Mouse (Mus musculus): ENCODE results near the gene Mdm4.

Gene Mdm4

GRCm38 (mm10) chr1:132964691-132965090 is 65.7 kb downstream of the Mdm4 start:
- in situ Hi-C loops (cut with MboI, MseI) = loop anchor here (5.0 to 25.0 kb wide), 3 partner anchors 207 to 998 kb away; no protein-coding TSS in a partner anchor

- in situ Hi-C loops (cut with MboI, MseI) = loop anchor here (5.0 to 25.0 kb wide), 3 partner anchors 207 to 998 kb away; no protein-coding TSS in a partner anchor
Observed at GRCm38 (mm10) chr1:132964106-132964505, 66.3 kb downstream of the Mdm4 start.

- in situ Hi-C loops (cut with MboI, MseI) = loop anchor here (5.0 to 25.0 kb wide), 3 partner anchors 204 to 1001 kb away; no protein-coding TSS in a partner anchor
Observed at GRCm38 (mm10) chr1:132961751-132962150, 68.6 kb downstream of the Mdm4 start.

GRCm38 (mm10) chr1:132956809-132957208 is 73.6 kb downstream of the Mdm4 start:
- in situ Hi-C loops (cut with MboI, MseI) = loop anchor here in 1 of 2 experiments (10.0 to 25.0 kb wide), 2 partner anchors 328 to 1005 kb away; no protein-coding TSS in a partner anchor

GRCm38 (mm10) chr1:132947811-132948210 is 82.5 kb downstream of the Mdm4 start:
- in situ Hi-C loops (cut with MboI, MseI) = no loop called here

GRCm38 (mm10) chr1:132945826-132946225 is 84.5 kb downstream of the Mdm4 start:
- in situ Hi-C loops (cut with MboI, MseI) = no loop called here

- in situ Hi-C loops (cut with MboI, MseI) = no loop called here
Observed at GRCm38 (mm10) chr1:132938975-132939374, 91.4 kb downstream of the Mdm4 start.

GRCm38 (mm10) chr1:132937296-132938030 is 92.9 kb downstream of the Mdm4 start:
- in situ Hi-C loops (cut with MboI, MseI) = no loop called here

- in situ Hi-C loops (cut with MboI, MseI) = no loop called here
Observed at GRCm38 (mm10) chr1:132934856-132935255, 95.5 kb downstream of the Mdm4 start.

GRCm38 (mm10) chr1:132932421-132932820 is 97.9 kb downstream of the Mdm4 start:
- in situ Hi-C loops (cut with MboI, MseI) = no loop called here

GRCm38 (mm10) chr1:132930291-132930690 is 100.1 kb downstream of the Mdm4 start:
- in situ Hi-C loops (cut with MboI, MseI) = no loop called here

- in situ Hi-C loops (cut with MboI, MseI) = no loop called here
Observed at GRCm38 (mm10) chr1:132928907-132929250, 101.5 kb downstream of the Mdm4 start.

- in situ Hi-C loops (cut with MboI, MseI) = no loop called here
Observed at GRCm38 (mm10) chr1:132928032-132928906, 102.1 kb downstream of the Mdm4 start.

GRCm38 (mm10) chr1:132925270-132925669 is 105.1 kb downstream of the Mdm4 start:
- in situ Hi-C loops (cut with MboI, MseI) = no loop called here

- in situ Hi-C loops (cut with MboI, MseI) = no loop called here
Observed at GRCm38 (mm10) chr1:132922257-132922656, 108.1 kb downstream of the Mdm4 start.

GRCm38 (mm10) chr1:132921071-132921470 is 109.3 kb downstream of the Mdm4 start:
- in situ Hi-C loops (cut with MboI, MseI) = no loop called here

GRCm38 (mm10) chr1:132919258-132919657 is 111.1 kb downstream of the Mdm4 start:
- in situ Hi-C loops (cut with MboI, MseI) = no loop called here

- in situ Hi-C loops (cut with MboI, MseI) = no loop called here
Observed at GRCm38 (mm10) chr1:132918117-132918680, 112.2 kb downstream of the Mdm4 start.

- in situ Hi-C loops (cut with MboI, MseI) = no loop called here
Observed at GRCm38 (mm10) chr1:132917554-132917953, 112.8 kb downstream of the Mdm4 start.

GRCm38 (mm10) chr1:132915849-132916493 is 114.4 kb downstream of the Mdm4 start:
- in situ Hi-C loops (cut with MboI, MseI) = no loop called here

- in situ Hi-C loops (cut with MboI, MseI) = no loop called here
Observed at GRCm38 (mm10) chr1:132910414-132911041, 119.8 kb downstream of the Mdm4 start.
